Mouse (Mus musculus): ENCODE measurements around the gene Rab3il1.

DNA sequence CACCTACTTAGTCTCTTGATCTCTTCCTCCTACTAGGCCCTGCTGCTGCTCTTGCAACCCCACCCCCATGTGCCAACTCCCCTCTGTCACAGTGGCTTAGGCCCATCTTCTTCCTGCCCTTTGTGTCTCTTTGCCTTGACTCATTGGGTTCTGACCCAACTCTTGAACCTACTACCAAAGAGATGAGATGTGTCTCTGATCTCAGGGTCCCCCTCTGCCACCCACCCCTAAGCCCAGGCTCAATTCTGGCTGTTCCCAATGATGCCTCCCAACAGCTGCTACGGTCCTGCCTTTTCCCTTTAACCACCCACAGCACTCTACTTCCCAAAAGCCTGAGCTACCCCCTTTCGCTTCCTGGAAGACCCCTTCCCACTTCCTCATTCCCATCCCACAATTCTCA lies 20.5 kb downstream of the Rab3il1 start:
- TF ChIP-seq CTCF (conservative IDR thresholded peaks at IDR 0.05; ENCODE audit: low read length) (no peak), POU5F1 (IDR thresholded peaks at IDR 0.05; ENCODE audit: borderline replicate concordance, low read length) (no peak), NANOG (IDR thresholded peaks at IDR 0.05; ENCODE audit: borderline replicate concordance, low read length) (no peak)

All from E14TG2a.4 (cell line).